Mouse (Mus musculus): ENCODE data around the gene Cd68. TPM values are rescaled to one million over a fixed set of nuclear protein-coding genes. Genes with fewer than 3 reads are reported as not detected.

Gene Cd68
- polyA plus RNA-seq, 1 experiment from 2014 or later, result 7.0 TPM

GRCm38 (mm10) chr11:69680136-69680855 is 14.3 kb upstream of the Cd68 start:
- no peak for ATAC-seq (ENCODE audit: low FRiP score)
- H3K36me3 ChIP-seq (ENCODE audit: control insufficient read depth, insufficient read depth, low read length), result peaks cover 13% of the 10 kb centered on the region
- H3K9ac ChIP-seq (ENCODE audit: low read length), result no peak overlapping the region
- 92% methylated on average over 30 of the region's 30 CpGs for WGBS
- no peaks in the 10 kb centered on the region for H3K27me3 ChIP-seq (ENCODE audit: control insufficient read depth, insufficient read depth, low read length)
- peak; percentile 80 for DNase-seq (ENCODE audit: low spot score, missing footprints)
- no peak overlapping the region for H3K27ac ChIP-seq (ENCODE audit: low read depth, low read length)
- H3K4me1 ChIP-seq (ENCODE audit: control insufficient read depth, insufficient read depth, low read length), result peaks cover 14% of the 10 kb centered on the region
- H3K9me3 ChIP-seq (ENCODE audit: control insufficient read depth, low read length), result no peaks in the 10 kb centered on the region
- peak overlapping the region; percentile 84; the same call in 1 of the 2 replicates for H3K4me3 ChIP-seq (ENCODE audit: low read depth, low read length)
- peak overlapping the region; percentile 93 for H3K4me2 ChIP-seq

- Histone ChIP-seq H3K9me3 (ENCODE audit: control insufficient read depth, low read length) (no peaks in the 10 kb centered on the region), H3K4me1 (ENCODE audit: control insufficient read depth, insufficient read depth, low read length) (peaks cover 14% of the 10 kb centered on the region), H3K9ac (ENCODE audit: low read length) (no peak overlapping the region), H3K4me2 (no peak overlapping the region), H3K27me3 (ENCODE audit: control insufficient read depth, insufficient read depth, low read length) (no peaks in the 10 kb centered on the region), H3K4me3 (ENCODE audit: low read depth, low read length) (no peak overlapping the region), H3K36me3 (ENCODE audit: control insufficient read depth, insufficient read depth, low read length) (peaks cover 14% of the 10 kb centered on the region), H3K27ac (ENCODE audit: low read depth, low read length) (no peak overlapping the region)
- ATAC-seq (ENCODE audit: low FRiP score), result no peak
- WGBS, result 100% methylated on average over 2 of the region's 2 CpGs
- no peak for DNase-seq (ENCODE audit: low spot score, missing footprints)
Observed at GRCm38 (mm10) chr11:69679144-69679543, 13.2 kb upstream of the Cd68 start.

- peak; percentile 98 for ATAC-seq (ENCODE audit: low FRiP score)
- WGBS, result under 1% methylated on average over 36 of the region's 36 CpGs
- peaks cover 37% of the 10 kb centered on the region for H3K36me3 ChIP-seq (ENCODE audit: control insufficient read depth, insufficient read depth, low read length)
Observed at GRCm38 (mm10) chr11:69672211-69672706, 6.3 kb upstream of the Cd68 start, which contains the start of gene Eif4a1. Gene Eif4a1 (minus strand): TSS chr11:69672423.

GRCm38 (mm10) chr11:69671726-69672124 is 5.8 kb upstream of the Cd68 start:
- Histone ChIP-seq H3K27me3 (ENCODE audit: control insufficient read depth, insufficient read depth, low read length) (no peaks in the 10 kb centered on the region), H3K4me1 (ENCODE audit: control insufficient read depth, insufficient read depth, low read length) (peaks cover 21% of the 10 kb centered on the region), H3K9me3 (ENCODE audit: control insufficient read depth, low read length) (no peaks in the 10 kb centered on the region), H3K27ac (ENCODE audit: low read depth, low read length) (peak overlapping the region; percentile 91), H3K4me2 (peak overlapping the region; percentile 94), H3K36me3 (ENCODE audit: control insufficient read depth, insufficient read depth, low read length) (peaks cover 34% of the 10 kb centered on the region), H3K9ac (ENCODE audit: low read length) (peak overlapping the region; percentile 100), H3K4me3 (ENCODE audit: low read depth, low read length) (peak overlapping the region; percentile 100)
- no peak for DNase-seq (ENCODE audit: low spot score, missing footprints)
- ATAC-seq (ENCODE audit: low FRiP score), result peak; percentile 36
- WGBS, result under 1% methylated on average over 43 of the region's 43 CpGs

More at GRCm38 (mm10) chr11:69672211-69672706, 6.3 kb upstream of the Cd68 start, which contains the start of gene Eif4a1:
- peak within 1 kb of the TSS; percentile 100 for H3K4me3 ChIP-seq (ENCODE audit: low read depth, low read length)
- H3K27ac ChIP-seq (ENCODE audit: low read depth, low read length), result peak within 1 kb of the TSS; percentile 91
- H3K9me3 ChIP-seq (ENCODE audit: control insufficient read depth, low read length), result no peaks in the 10 kb centered on the region
- peak within 1 kb of the TSS; percentile 94 for H3K4me2 ChIP-seq
- peak within 1 kb of the TSS; percentile 100 for H3K9ac ChIP-seq (ENCODE audit: low read length)
- DNase-seq (ENCODE audit: low spot score, missing footprints), result peak; percentile 99
- H3K4me1 ChIP-seq (ENCODE audit: control insufficient read depth, insufficient read depth, low read length), result peaks cover 21% of the 10 kb centered on the region
- no peaks in the 10 kb centered on the region for H3K27me3 ChIP-seq (ENCODE audit: control insufficient read depth, insufficient read depth, low read length)

GRCm38 (mm10) chr11:69670786-69671725 is 5.1 kb upstream of the Cd68 start:
- ATAC-seq (ENCODE audit: low FRiP score) (peak; percentile 66), DNase-seq (ENCODE audit: low spot score, missing footprints) (peak; percentile 99)
- H3K4me2 ChIP-seq, result peak overlapping the region; percentile 94
- WGBS, result 2% methylated on average over 53 of the region's 61 CpGs
- H3K9ac ChIP-seq (ENCODE audit: low read length), result peak overlapping the region; percentile 100
- H3K9me3 ChIP-seq (ENCODE audit: control insufficient read depth, low read length), result no peaks in the 10 kb centered on the region
- H3K27me3 ChIP-seq (ENCODE audit: control insufficient read depth, insufficient read depth, low read length), result no peaks in the 10 kb centered on the region
- peaks cover 30% of the 10 kb centered on the region for H3K36me3 ChIP-seq (ENCODE audit: control insufficient read depth, insufficient read depth, low read length)
- peak overlapping the region; percentile 100 for H3K4me3 ChIP-seq (ENCODE audit: low read depth, low read length)
- peak overlapping the region; percentile 91 for H3K27ac ChIP-seq (ENCODE audit: low read depth, low read length)
- peaks cover 21% of the 10 kb centered on the region for H3K4me1 ChIP-seq (ENCODE audit: control insufficient read depth, insufficient read depth, low read length)

- H3K4me2 ChIP-seq, result no peak overlapping the region
- no peak overlapping the region for H3K4me3 ChIP-seq (ENCODE audit: low read depth, low read length)
- no peak overlapping the region for H3K27ac ChIP-seq (ENCODE audit: low read depth, low read length)
- H3K9me3 ChIP-seq (ENCODE audit: control insufficient read depth, low read length), result no peaks in the 10 kb centered on the region
- peaks cover 46% of the 10 kb centered on the region for H3K36me3 ChIP-seq (ENCODE audit: control insufficient read depth, insufficient read depth, low read length)
- DNase-seq (ENCODE audit: low spot score, missing footprints), result peak; percentile 79
- no peak for ATAC-seq (ENCODE audit: low FRiP score)
- no peak overlapping the region for H3K9ac ChIP-seq (ENCODE audit: low read length)
- WGBS, result 81% methylated on average over 3 of the region's 3 CpGs
- peaks cover 20% of the 10 kb centered on the region for H3K4me1 ChIP-seq (ENCODE audit: control insufficient read depth, insufficient read depth, low read length)
- no peaks in the 10 kb centered on the region for H3K27me3 ChIP-seq (ENCODE audit: control insufficient read depth, insufficient read depth, low read length)
Observed at GRCm38 (mm10) chr11:69666665-69667005, 682 bp upstream of the Cd68 start.

GRCm38 (mm10) chr11:69665457-69665960 is 444 bp downstream of the Cd68 start:
- Histone ChIP-seq H3K4me3 (ENCODE audit: low read depth, low read length) (no peak overlapping the region), H3K4me1 (ENCODE audit: control insufficient read depth, insufficient read depth, low read length) (peaks cover 23% of the 10 kb centered on the region)
- WGBS, result 81% methylated on average over 9 of the region's 9 CpGs

GRCm38 (mm10) chr11:69664841-69665240 is 1.1 kb downstream of the Cd68 start:
- Histone ChIP-seq H3K36me3 (ENCODE audit: control insufficient read depth, insufficient read depth, low read length) (peaks cover 41% of the 10 kb centered on the region), H3K4me1 (ENCODE audit: control insufficient read depth, insufficient read depth, low read length) (peaks cover 16% of the 10 kb centered on the region), H3K9me3 (ENCODE audit: control insufficient read depth, low read length) (no peaks in the 10 kb centered on the region), H3K27ac (ENCODE audit: low read depth, low read length) (no peak overlapping the region), H3K9ac (ENCODE audit: low read length) (no peak overlapping the region), H3K4me2 (no peak overlapping the region), H3K27me3 (ENCODE audit: control insufficient read depth, insufficient read depth, low read length) (no peaks in the 10 kb centered on the region), H3K4me3 (ENCODE audit: low read depth, low read length) (no peak overlapping the region)
- DNase-seq (ENCODE audit: low spot score, missing footprints) (no peak), ATAC-seq (ENCODE audit: low FRiP score) (no peak)
- 92% methylated on average over 7 of the region's 7 CpGs for WGBS

More at GRCm38 (mm10) chr11:69665457-69665960, 444 bp downstream of the Cd68 start:
- Histone ChIP-seq H3K27me3 (ENCODE audit: control insufficient read depth, insufficient read depth, low read length) (no peaks in the 10 kb centered on the region), H3K9me3 (ENCODE audit: control insufficient read depth, low read length) (no peaks in the 10 kb centered on the region), H3K27ac (ENCODE audit: low read depth, low read length) (no peak overlapping the region; the same call in 1 of the 2 replicates), H3K9ac (ENCODE audit: low read length) (no peak overlapping the region), H3K36me3 (ENCODE audit: control insufficient read depth, insufficient read depth, low read length) (peaks cover 42% of the 10 kb centered on the region), H3K4me2 (no peak overlapping the region)
- DNase-seq (ENCODE audit: low spot score, missing footprints), result peak; percentile 83
- ATAC-seq (ENCODE audit: low FRiP score), result no peak

Measured in midbrain, embryonic 11.5 days (tissue).